Comparison of ENCODE assay signal across 25 mouse cellular contexts in genomic region chr1:126750156-126750555, GRCm38 (mm10).
DNase-seq lines count a peak whose midpoint lies in the region; ATAC-seq lines count a peak whose summit lies in the region.
"Had no signal": no experiment of that assay in that cellular context is flagged by ENCODE, and none has a peak within 500 bp of the region (broad histone marks: within the 10 kb centered on the region; RNA-seq: fewer than 3 reads in every experiment).

No protein-coding gene starts in this region.

- H3K27ac ChIP-seq in heart, embryonic 10.5 days, result no peak overlapping the region
- H3K27ac ChIP-seq in intestine, embryonic 14.5 days (ENCODE audit: low read depth), result no peak overlapping the region
- no peak overlapping the region for H3K27ac ChIP-seq in intestine, embryonic 16.5 days (ENCODE audit: low read length)
- H3K27ac ChIP-seq in midbrain, embryonic 10.5 days (replicated peaks), result peak overlapping the region; percentile 64; the same call in 1 of the 2 replicates
- H3K27ac ChIP-seq in midbrain, embryonic 11.5 days (ENCODE audit: low read depth, low read length), result no peak overlapping the region
- H3K27ac ChIP-seq in neural tube, embryonic 13.5 days (replicated peaks), result peak overlapping the region; percentile 57
- H3K27ac ChIP-seq in neural tube, embryonic 15.5 days (replicated peaks), result no peak overlapping the region
- H3K27ac ChIP-seq: embryonic facial prominence, embryonic 10.5 days; embryonic facial prominence, embryonic 12.5 days; forebrain, embryonic 13.5 days had no signal

- H3K4me1 ChIP-seq in heart, embryonic 10.5 days, result no peaks in the 10 kb centered on the region
- no peaks in the 10 kb centered on the region for H3K4me1 ChIP-seq in intestine, embryonic 14.5 days (replicated peaks; ENCODE audit: control insufficient read depth, insufficient read depth, low read length)
- H3K4me1 ChIP-seq in intestine, embryonic 16.5 days (ENCODE audit: control insufficient read depth, insufficient read depth, low read length), result no peaks in the 10 kb centered on the region; the same call in 1 of the 2 replicates
- peaks cover 57% of the 10 kb centered on the region for H3K4me1 ChIP-seq in midbrain, embryonic 10.5 days
- peaks cover 16% of the 10 kb centered on the region for H3K4me1 ChIP-seq in midbrain, embryonic 11.5 days (ENCODE audit: control insufficient read depth, insufficient read depth, low read length)
- peaks cover 44% of the 10 kb centered on the region for H3K4me1 ChIP-seq in neural tube, embryonic 13.5 days (replicated peaks)
- H3K4me1 ChIP-seq in neural tube, embryonic 15.5 days, result peaks cover 24% of the 10 kb centered on the region

- H3K4me3 ChIP-seq in heart, embryonic 10.5 days, result no peak overlapping the region
- H3K4me3 ChIP-seq in intestine, embryonic 14.5 days (ENCODE audit: low read depth, low read length), result no peak overlapping the region
- H3K4me3 ChIP-seq in intestine, embryonic 16.5 days (ENCODE audit: low read length), result no peak overlapping the region
- no peak overlapping the region for H3K4me3 ChIP-seq in midbrain, embryonic 10.5 days
- no peak overlapping the region for H3K4me3 ChIP-seq in midbrain, embryonic 11.5 days (ENCODE audit: low read depth, low read length)
- H3K4me3 ChIP-seq in neural tube, embryonic 13.5 days, result no peak overlapping the region
- no peak overlapping the region for H3K4me3 ChIP-seq in neural tube, embryonic 15.5 days (replicated peaks)
- H3K4me3 ChIP-seq: embryonic facial prominence, embryonic 10.5 days; embryonic facial prominence, embryonic 12.5 days; forebrain, embryonic 13.5 days had no signal

- no peaks in the 10 kb centered on the region for H3K9me3 ChIP-seq in heart, embryonic 10.5 days
- no peaks in the 10 kb centered on the region for H3K9me3 ChIP-seq in intestine, embryonic 14.5 days (ENCODE audit: control insufficient read depth, low read length)
- no peaks in the 10 kb centered on the region for H3K9me3 ChIP-seq in intestine, embryonic 16.5 days (ENCODE audit: control insufficient read depth, low read length)
- H3K9me3 ChIP-seq in midbrain, embryonic 10.5 days (replicated peaks), result 0 out of 2 replicates have a peak, but pooled peaks cover 4% of the 10 kb centered on the region
- no peaks in the 10 kb centered on the region for H3K9me3 ChIP-seq in midbrain, embryonic 11.5 days (ENCODE audit: control insufficient read depth, low read length)
- H3K9me3 ChIP-seq in neural tube, embryonic 13.5 days, result no peaks in the 10 kb centered on the region
- no peaks in the 10 kb centered on the region for H3K9me3 ChIP-seq in neural tube, embryonic 15.5 days (replicated peaks)
- H3K9me3 ChIP-seq: embryonic facial prominence, embryonic 10.5 days; embryonic facial prominence, embryonic 12.5 days; forebrain, embryonic 13.5 days had no signal

- 84% methylated on average over 3 of the region's 3 CpGs for WGBS in heart, embryonic 10.5 days
- WGBS in intestine, embryonic 14.5 days, result 88% methylated on average over 3 of the region's 3 CpGs
- WGBS in intestine, embryonic 16.5 days, result 84% methylated on average over 3 of the region's 3 CpGs
- WGBS in midbrain, embryonic 10.5 days, result 96% methylated on average over 3 of the region's 3 CpGs
- 89% methylated on average over 3 of the region's 3 CpGs for WGBS in midbrain, embryonic 11.5 days
- 94% methylated on average over 3 of the region's 3 CpGs for WGBS in neural tube, embryonic 13.5 days
- WGBS in neural tube, embryonic 15.5 days, result 97% methylated on average over 3 of the region's 3 CpGs

- H3K9ac ChIP-seq in intestine, embryonic 14.5 days (ENCODE audit: low read length), result no peak overlapping the region
- no peak overlapping the region for H3K9ac ChIP-seq in intestine, embryonic 16.5 days (ENCODE audit: low read depth, low read length)
- H3K9ac ChIP-seq in midbrain, embryonic 11.5 days (ENCODE audit: low read length), result no peak overlapping the region
- H3K9ac ChIP-seq in neural tube, embryonic 13.5 days, result no peak overlapping the region
- H3K9ac ChIP-seq in neural tube, embryonic 15.5 days (replicated peaks), result no peak overlapping the region
- H3K9ac ChIP-seq: embryonic facial prominence, embryonic 12.5 days; forebrain, embryonic 13.5 days had no signal

- H3K4me2 ChIP-seq in intestine, embryonic 14.5 days (ENCODE audit: low read length), result no peak overlapping the region
- no peak overlapping the region for H3K4me2 ChIP-seq in intestine, embryonic 16.5 days (ENCODE audit: low read depth, low read length)
- no peak overlapping the region for H3K4me2 ChIP-seq in midbrain, embryonic 11.5 days
- H3K4me2 ChIP-seq in neural tube, embryonic 13.5 days, result no peak overlapping the region
- no peak overlapping the region for H3K4me2 ChIP-seq in neural tube, embryonic 15.5 days
- H3K4me2 ChIP-seq: embryonic facial prominence, embryonic 12.5 days; forebrain, embryonic 13.5 days had no signal

- H3K27me3 ChIP-seq in heart, embryonic 10.5 days (ENCODE audit: insufficient read depth, poor library complexity, severe bottlenecking), result no peaks in the 10 kb centered on the region
- no peaks in the 10 kb centered on the region for H3K27me3 ChIP-seq in intestine, embryonic 14.5 days (replicated peaks; ENCODE audit: control insufficient read depth, insufficient read depth, low read length)
- H3K27me3 ChIP-seq in intestine, embryonic 16.5 days (replicated peaks; ENCODE audit: control insufficient read depth, insufficient read depth, low read length), result no peaks in the 10 kb centered on the region
- no peaks in the 10 kb centered on the region for H3K27me3 ChIP-seq in midbrain, embryonic 10.5 days (ENCODE audit: low read depth, poor library complexity, severe bottlenecking)
- H3K27me3 ChIP-seq in midbrain, embryonic 11.5 days (ENCODE audit: control insufficient read depth, insufficient read depth, low read length), result no peaks in the 10 kb centered on the region
- H3K27me3 ChIP-seq in neural tube, embryonic 13.5 days, result no peaks in the 10 kb centered on the region
- no peaks in the 10 kb centered on the region for H3K27me3 ChIP-seq in neural tube, embryonic 15.5 days (replicated peaks)
- H3K27me3 ChIP-seq: CH12.LX; embryonic facial prominence, embryonic 12.5 days; forebrain, embryonic 13.5 days; Patski had no signal

- no peaks in the 10 kb centered on the region for H3K36me3 ChIP-seq in heart, embryonic 10.5 days
- H3K36me3 ChIP-seq in intestine, embryonic 14.5 days (ENCODE audit: control insufficient read depth, insufficient read depth, low read length), result no peaks in the 10 kb centered on the region
- H3K36me3 ChIP-seq in intestine, embryonic 16.5 days (ENCODE audit: control insufficient read depth, insufficient read depth, low read length), result no peaks in the 10 kb centered on the region
- H3K36me3 ChIP-seq in midbrain, embryonic 10.5 days, result no peaks in the 10 kb centered on the region
- no peaks in the 10 kb centered on the region for H3K36me3 ChIP-seq in midbrain, embryonic 11.5 days (ENCODE audit: control insufficient read depth, insufficient read depth, low read length)
- H3K36me3 ChIP-seq in neural tube, embryonic 13.5 days, result no peaks in the 10 kb centered on the region
- no peaks in the 10 kb centered on the region for H3K36me3 ChIP-seq in neural tube, embryonic 15.5 days
- H3K36me3 ChIP-seq: embryonic facial prominence, embryonic 10.5 days; embryonic facial prominence, embryonic 12.5 days; G1E had no signal

- peak; percentile 66 for DNase-seq in heart, adult 11 months
- DNase-seq in heart, embryonic 10.5 days (ENCODE audit: low spot score), result no peak
- no peak for DNase-seq in intestine, embryonic 14.5 days (ENCODE audit: low spot score)
- no peak for DNase-seq in midbrain, embryonic 10.5 days (ENCODE audit: low spot score)
- DNase-seq in midbrain, embryonic 11.5 days (ENCODE audit: low spot score, missing footprints), result no peak
- DNase-seq: adrenal gland, adult 8-10 months; adrenal gland, postnatal 14 days; adrenal gland, postnatal 36 days; B cell, adult 2 months; cerebellum, adult 11-12 months; cerebellum, adult 2 months; cerebellum, adult 9-10 months; cerebellum, postnatal 10 days; cerebellum, postnatal 25 days had no signal

- 0 out of 2 replicates have a peak, but pooled peaks have one; percentile 43 for ATAC-seq in intestine, embryonic 14.5 days (replicated peaks; ENCODE audit: low FRiP score, low TSS enrichment, low read depth)
- ATAC-seq in intestine, embryonic 16.5 days, result no peak
- no peak for ATAC-seq in midbrain, embryonic 11.5 days (ENCODE audit: low FRiP score)
- no peak for ATAC-seq in neural tube, embryonic 13.5 days (ENCODE audit: low read depth)
- ATAC-seq in neural tube, embryonic 15.5 days (ENCODE audit: low FRiP score), result no peak
- ATAC-seq: activated CD4-positive, CD25-positive, alpha-beta regulatory T cell, adult 4 months; CD4-positive, CD25-positive, alpha-beta regulatory T cell, adult 4 months; forebrain, embryonic 13.5 days; Patski had no signal

Comparison
In these comparisons a context has a peak if more than half of its experiments do, and no peak if none do; other contexts are left out.
1. H3K27ac ChIP-seq: peak in midbrain, embryonic 10.5 days (single experiment) and neural tube, embryonic 13.5 days (single experiment); none in heart, embryonic 10.5 days (single experiment), intestine, embryonic 14.5 days (single experiment), intestine, embryonic 16.5 days (single experiment), midbrain, embryonic 11.5 days (single experiment) and neural tube, embryonic 15.5 days (single experiment).